In the genomic region with DNA sequence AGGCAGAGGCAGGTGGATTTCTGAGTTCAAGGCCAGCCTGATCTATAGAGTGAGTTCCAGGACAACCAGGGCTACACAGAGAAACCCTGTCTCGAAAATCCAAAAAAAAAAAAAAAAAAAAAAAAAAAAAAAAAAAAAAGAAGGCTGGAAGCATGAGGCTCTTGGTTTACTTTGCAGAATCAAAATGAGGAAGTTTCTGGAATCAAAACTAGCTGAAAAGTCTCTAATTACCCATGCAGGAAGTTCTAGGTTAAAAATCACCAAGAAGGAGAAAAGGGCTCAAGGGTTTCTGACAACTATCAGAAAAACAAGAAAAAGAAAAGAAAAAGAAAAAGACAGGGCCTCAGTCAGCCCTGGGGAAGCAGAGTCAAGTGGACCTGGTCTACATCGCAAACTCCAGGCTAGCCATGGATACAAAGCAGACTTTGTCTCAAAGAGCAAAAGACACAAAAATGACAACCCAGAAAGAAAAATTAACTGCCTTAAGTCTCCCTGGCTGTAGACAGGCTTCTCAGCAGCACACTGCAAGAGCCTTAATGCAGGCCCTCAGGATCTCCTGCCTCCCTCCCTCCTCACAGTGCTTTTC, we compare ENCODE assay signal across 13 mouse cellular contexts. TPM values are rescaled to one million over a fixed set of nuclear protein-coding genes. Genes with fewer than 3 reads are reported as not detected.
A peak's percentile ranks its signal among the peaks of the same experiment; 100 is the strongest.
DNase-seq lines count a peak whose midpoint lies in the region; ATAC-seq and TF ChIP-seq lines count a peak whose summit lies in the region.
"Had no signal": no experiment of that assay in that cellular context is flagged by ENCODE, and none has a peak within 500 bp of the region (broad histone marks: within the 10 kb centered on the region; RNA-seq: fewer than 3 reads in every experiment).

No protein-coding gene starts in this region.

- WGBS in kidney, embryonic 16.5 days, result 88% methylated on average over 2 of the region's 2 CpGs
- 92% methylated on average over 2 of the region's 2 CpGs for WGBS in intestine, embryonic 16.5 days

- H3K36me3 ChIP-seq in kidney, embryonic 16.5 days (ENCODE audit: insufficient read depth, low read length), result 0 out of 2 replicates have a peak, but pooled peaks cover 6% of the 10 kb centered on the region
- peaks cover 13% of the 10 kb centered on the region; the same call in 1 of the 2 replicates for H3K36me3 ChIP-seq in ES-Bruce4 (ENCODE audit: control insufficient read depth, insufficient read depth, low read length, poor library complexity, severe bottlenecking)
- H3K36me3 ChIP-seq in intestine, embryonic 16.5 days (ENCODE audit: control insufficient read depth, insufficient read depth, low read length), result no peaks in the 10 kb centered on the region; the same call in 1 of the 2 replicates

- no peaks in the 10 kb centered on the region for H3K9me3 ChIP-seq in kidney, embryonic 16.5 days (ENCODE audit: low read length)
- no peaks in the 10 kb centered on the region for H3K9me3 ChIP-seq in ES-Bruce4 (replicated peaks; ENCODE audit: control insufficient read depth, insufficient read depth, low read length, poor library complexity, severe bottlenecking)
- H3K9me3 ChIP-seq in intestine, embryonic 16.5 days (ENCODE audit: control insufficient read depth, low read length), result no peaks in the 10 kb centered on the region

- no peak for TF ChIP-seq CTCF in ES-Bruce4 (IDR thresholded peaks at IDR 0.05; ENCODE audit: low read depth, low read length)

- DNase-seq in kidney, adult 8-10 months, result no peak
- peak; percentile 50 for DNase-seq in 416B (ENCODE audit: low read depth)
- DNase-seq in cerebellum, postnatal 25 days, result no peak
- no peak for DNase-seq in left cerebral cortex, postnatal 14 days (ENCODE audit: low spot score in 2 of 2)
- DNase-seq in c-Kit-positive CD71-positive TER-119-positive erythroid progenitor cells, embryonic 14.5 days (ENCODE audit: low spot score), result no peak
- DNase-seq: adrenal gland, postnatal 36 days; cerebellum, adult 11 months; heart, adult 18-20 months; kidney, adult 18-20 months; midbrain, embryonic 14.5 days had no signal

- peaks cover 28% of the 10 kb centered on the region for H3K4me1 ChIP-seq in kidney, embryonic 16.5 days (ENCODE audit: insufficient read depth, low read length)
- H3K4me1 ChIP-seq in ES-Bruce4 (ENCODE audit: control insufficient read depth, insufficient read depth, low read length), result no peaks in the 10 kb centered on the region
- H3K4me1 ChIP-seq in intestine, embryonic 16.5 days (ENCODE audit: control insufficient read depth, insufficient read depth, low read length), result peaks cover 14% of the 10 kb centered on the region

- ATAC-seq in kidney, embryonic 16.5 days (ENCODE audit: low FRiP score, low TSS enrichment), result no peak
- no peak for ATAC-seq in intestine, embryonic 16.5 days

- no peak for TF ChIP-seq POLR2A in ES-Bruce4 (IDR thresholded peaks at IDR 0.05; ENCODE audit: insufficient read depth, low read length)

- H3K4me2 ChIP-seq in kidney, embryonic 16.5 days (replicated peaks; ENCODE audit: low read depth, low read length), result no peak overlapping the region
- no peak overlapping the region for H3K4me2 ChIP-seq in intestine, embryonic 16.5 days (ENCODE audit: low read depth, low read length)

- no peak overlapping the region for H3K9ac ChIP-seq in kidney, embryonic 16.5 days (replicated peaks; ENCODE audit: low read length)
- H3K9ac ChIP-seq in ES-Bruce4 (ENCODE audit: low read depth, poor library complexity, severe bottlenecking), result peak overlapping the region; percentile 59
- H3K9ac ChIP-seq in intestine, embryonic 16.5 days (ENCODE audit: low read depth, low read length), result no peak overlapping the region

- intact Hi-C loops in left cerebral cortex, postnatal 14 days (cut with DNase I), result no loop called here

- H3K4me3 ChIP-seq in kidney, embryonic 16.5 days (ENCODE audit: low read length), result no peak overlapping the region
- peak overlapping the region; percentile 25; the same call in 1 of the 2 replicates for H3K4me3 ChIP-seq in ES-Bruce4 (ENCODE audit: low read depth, low read length)
- no peak overlapping the region for H3K4me3 ChIP-seq in intestine, embryonic 16.5 days (ENCODE audit: low read length)

- peak overlapping the region; percentile 63 for H3K27ac ChIP-seq in kidney, embryonic 16.5 days (ENCODE audit: low read length)
- H3K27ac ChIP-seq in ES-Bruce4 (ENCODE audit: insufficient read depth, low read length), result peak overlapping the region; percentile 94
- H3K27ac ChIP-seq in intestine, embryonic 16.5 days (ENCODE audit: low read length), result peak overlapping the region; percentile 53

- no peak for TF ChIP-seq EP300 in ES-Bruce4 (IDR thresholded peaks at IDR 0.05; ENCODE audit: insufficient read depth, low read depth, low read length)

- no peaks in the 10 kb centered on the region for H3K27me3 ChIP-seq in kidney, embryonic 16.5 days (ENCODE audit: insufficient read depth, low read length)
- no peaks in the 10 kb centered on the region for H3K27me3 ChIP-seq in ES-Bruce4 (ENCODE audit: control insufficient read depth, insufficient read depth, low read length, poor library complexity, severe bottlenecking)
- no peaks in the 10 kb centered on the region for H3K27me3 ChIP-seq in intestine, embryonic 16.5 days (replicated peaks; ENCODE audit: control insufficient read depth, insufficient read depth, low read length)

RNA-seq across cellular contexts. Expression of a gene that starts 5.5 kb away (rescaled TPM):
- 64.4 and 76.5 TPM in 2 replicates for polyA plus RNA-seq in kidney, embryonic 16.5 days (2015; fragmentation: Nextera tagmentation; extraction: Ambion mirVana)
- polyA plus RNA-seq in ES-Bruce4 (2011; ENCODE audit: insufficient read depth, insufficient read length, low read depth, missing spikeins), result 401 and 402 TPM in 2 replicates
- polyA plus RNA-seq in intestine, embryonic 16.5 days (2015; fragmentation: Nextera tagmentation; extraction: Ambion mirVana), result 45.1 and 49.4 TPM in 2 replicates
- total RNA-seq in left cerebral cortex, postnatal 14 days (2021), result 10 to 100 TPM; 82.5 to 87.7 TPM
